Mouse (Mus musculus): ENCODE data around the gene Tspyl3.

DNA sequence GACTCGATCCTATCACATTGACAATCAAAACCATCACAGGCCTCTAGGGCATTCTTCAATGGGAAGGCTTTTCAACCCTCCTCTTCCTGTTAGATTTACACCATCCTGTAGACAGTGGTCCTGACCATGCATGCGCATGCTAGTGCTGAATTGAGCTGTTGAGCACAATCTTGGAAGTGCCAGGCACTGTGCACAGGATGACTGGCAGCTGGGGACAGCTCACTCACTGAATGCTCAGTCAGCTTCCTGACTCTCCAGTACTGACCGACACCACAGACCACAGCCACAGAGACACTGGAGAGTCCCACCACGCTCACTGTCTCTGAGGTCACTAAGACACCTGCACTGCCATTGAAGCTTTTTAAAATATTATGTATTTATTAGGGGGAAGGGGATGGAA lies 9.8 kb downstream of the Tspyl3 start:
- TF ChIP-seq POLR2A (IDR thresholded peaks at IDR 0.05; ENCODE audit: low read depth, low read length) (no peak), CTCF (IDR thresholded peaks at IDR 0.05; ENCODE audit: extremely low read depth, insufficient read depth, insufficient read length, insufficient replicate concordance) (no peak)

All from spleen, adult 2 months (tissue).